Mouse (Mus musculus): ENCODE data around the gene Arfgap3.

- no peak for TF ChIP-seq POLR2A (IDR thresholded peaks at IDR 0.05; ENCODE audit: low read depth, low read length)
- no peak for TF ChIP-seq CTCF (IDR thresholded peaks at IDR 0.05; ENCODE audit: extremely low read depth, insufficient read length, insufficient replicate concordance, low read depth, low read length)
Measured at GRCm38 (mm10) chr15:83282397-83282796, 67.7 kb downstream of the Arfgap3 start.
